In genomic region chr11:109886757-109887156, GRCm38 (mm10) we compare ENCODE assay signal across 23 mouse cellular contexts. TPM values are rescaled to one million over a fixed set of nuclear protein-coding genes. Genes with fewer than 3 reads are reported as not detected.
"Had no signal": no experiment of that assay in that cellular context is flagged by ENCODE, and none has a peak within 500 bp of the region (broad histone marks: within the 10 kb centered on the region; RNA-seq: fewer than 3 reads in every experiment).

No protein-coding gene starts in this region.

- H3K27ac ChIP-seq: kidney, embryonic 15.5 days; limb, embryonic 10.5 days; liver, embryonic 15.5 days; macrophage; midbrain, embryonic 10.5 days; neural tube, embryonic 15.5 days; stomach, embryonic 15.5 days had no signal

- H3K4me1 ChIP-seq: limb, embryonic 10.5 days; liver, embryonic 15.5 days; midbrain, embryonic 10.5 days; neural tube, embryonic 15.5 days; stomach, embryonic 15.5 days had no signal

- DNase-seq: kidney, adult 2 months; kidney, postnatal 14 days; lung, embryonic 14.5 days; lung, postnatal 10 days; right cerebral cortex, postnatal 4 days; thymus, adult 2 months; thymus, postnatal 25 days had no signal

- ATAC-seq: intestine, embryonic 16.5 days; midbrain, embryonic 16.5 days had no signal

- H3K4me3 ChIP-seq: kidney, embryonic 15.5 days; limb, embryonic 10.5 days; liver, embryonic 15.5 days; midbrain, embryonic 10.5 days; neural tube, embryonic 15.5 days; stomach, embryonic 15.5 days had no signal

RNA-seq across cellular contexts. Expression of gene 1700012B07Rik, which starts 58.9 kb away (rescaled TPM):
- total RNA-seq: layer of hippocampus, adult 8-10 months; layer of hippocampus, postnatal 14 days; left cerebral cortex, adult 18-20 months; left cerebral cortex, postnatal 10 days had no signal
- polyA plus RNA-seq: intestine, embryonic 16.5 days; kidney, adult 2 months; kidney, embryonic 15.5 days; limb, embryonic 10.5 days; limb, embryonic 14.5 days; liver, embryonic 11.5 days; liver, embryonic 15.5 days; lung, embryonic 14.5 days; macrophage; midbrain, embryonic 10.5 days; midbrain, embryonic 16.5 days; neural tube, embryonic 15.5 days; spleen, adult 2 months; stomach, embryonic 15.5 days had no signal
